Mouse (Mus musculus): ENCODE results near the gene Mtor.

- TF ChIP-seq CTCF (IDR thresholded peaks at IDR 0.05; ENCODE audit: low read depth) (no peak), EP300 (IDR thresholded peaks at IDR 0.05; ENCODE audit: low read depth) (no peak)
Observed at GRCm38 (mm10) chr4:148601871-148602270, 153.5 kb downstream of the Mtor start.
